ENCODE assay signal across 9 mouse cellular contexts in genomic region chr9:121312237-121312891, GRCm38 (mm10). TPM values are rescaled to one million over a fixed set of nuclear protein-coding genes. Genes with fewer than 3 reads are reported as not detected.
DNase-seq lines count a peak whose midpoint lies in the region; ATAC-seq and TF ChIP-seq lines count a peak whose summit lies in the region.
"Had no signal": no experiment of that assay in that cellular context is flagged by ENCODE, and none has a peak within 500 bp of the region (broad histone marks: within the 10 kb centered on the region; RNA-seq: fewer than 3 reads in every experiment).

No protein-coding gene starts in this region.

- H3K9me3 ChIP-seq in forebrain, embryonic 10.5 days = no peaks in the 10 kb centered on the region
- H3K9me3 ChIP-seq in hindbrain, embryonic 16.5 days (ENCODE audit: control insufficient read depth, low read length) = no peaks in the 10 kb centered on the region

- peaks cover 13% of the 10 kb centered on the region for H3K36me3 ChIP-seq in forebrain, embryonic 10.5 days (replicated peaks)
- H3K36me3 ChIP-seq in hindbrain, embryonic 16.5 days (ENCODE audit: control insufficient read depth, insufficient read depth, low read length) = no peaks in the 10 kb centered on the region

- H3K27me3 ChIP-seq in forebrain, embryonic 10.5 days (ENCODE audit: poor library complexity, severe bottlenecking) = no peaks in the 10 kb centered on the region
- H3K27me3 ChIP-seq in hindbrain, embryonic 16.5 days (replicated peaks; ENCODE audit: control insufficient read depth, insufficient read depth, low read length) = no peaks in the 10 kb centered on the region

- H3K27ac ChIP-seq in bone marrow macrophage, adult 2 months (ENCODE audit: insufficient read depth, low read depth, low read length) = peak overlapping the region; percentile 30; the same call in 1 of the 2 replicates
- peak overlapping the region; percentile 93 for H3K27ac ChIP-seq in forebrain, embryonic 10.5 days
- peak overlapping the region; percentile 29; the same call in 1 of the 2 replicates for H3K27ac ChIP-seq in hindbrain, embryonic 16.5 days (ENCODE audit: low read depth, low read length)

- no peak overlapping the region for H3K4me3 ChIP-seq in bone marrow macrophage, adult 2 months (ENCODE audit: insufficient read depth, low read length)
- peak overlapping the region; percentile 50 for H3K4me3 ChIP-seq in forebrain, embryonic 10.5 days
- no peak overlapping the region for H3K4me3 ChIP-seq in hindbrain, embryonic 16.5 days (ENCODE audit: low read length)

- H3K4me1 ChIP-seq in bone marrow macrophage, adult 2 months (ENCODE audit: control insufficient read depth, insufficient read depth, low read length) = peaks cover 41% of the 10 kb centered on the region
- peaks cover 94% of the 10 kb centered on the region for H3K4me1 ChIP-seq in forebrain, embryonic 10.5 days
- H3K4me1 ChIP-seq in hindbrain, embryonic 16.5 days (ENCODE audit: control insufficient read depth, insufficient read depth, low read depth, low read length) = peaks cover 46% of the 10 kb centered on the region

- no peak for TF ChIP-seq CTCF in bone marrow macrophage, adult 2 months (IDR thresholded peaks at IDR 0.05; ENCODE audit: low read depth, low read length)

- TF ChIP-seq POLR2A in bone marrow macrophage, adult 2 months (IDR thresholded peaks at IDR 0.05; ENCODE audit: borderline replicate concordance, low read depth, low read length) = no peak

- no peak overlapping the region for H3K4me2 ChIP-seq in hindbrain, embryonic 16.5 days (ENCODE audit: low read length)

- H3K9ac ChIP-seq in hindbrain, embryonic 16.5 days (ENCODE audit: low read depth, low read length) = 0 out of 2 replicates have a peak overlapping the region, but pooled peaks have one; percentile 8

- DNase-seq in forebrain, embryonic 10.5 days (ENCODE audit: extremely low spot score, low spot score) = peak; percentile 65
- DNase-seq in mesoderm, embryonic 11.5 days (ENCODE audit: low read depth, low spot score) = peak; percentile 76
- no peak for DNase-seq in adrenal gland, postnatal 14 days
- DNase-seq in spleen, postnatal 10 days (ENCODE audit: low spot score in 2 of 2) = no peak
- DNase-seq in cerebellum, postnatal 36 days = no peak
- DNase-seq: right cerebral cortex, postnatal 25 days had no signal

- 0 out of 2 replicates have a peak, but pooled peaks have one; percentile 5 for ATAC-seq in hindbrain, embryonic 16.5 days
- ATAC-seq in activated CD4-positive, CD25-positive, alpha-beta regulatory T cell, adult 4 months = no peak

- 54% methylated on average over 10 of the region's 10 CpGs for WGBS in forebrain, embryonic 10.5 days
- 27% methylated on average over 10 of the region's 10 CpGs for WGBS in hindbrain, embryonic 16.5 days

RNA-seq across cellular contexts. Expression of gene Trak1, which starts 15.1 kb away (rescaled TPM):
- polyA plus RNA-seq in bone marrow macrophage, adult 2 months (2012; ENCODE audit: insufficient read depth, insufficient read length, missing spikeins) = 51.5 and 61.1 TPM in 2 replicates
- polyA plus RNA-seq in forebrain, embryonic 10.5 days (2016; fragmentation: Nextera tagmentation; extraction: Ambion mirVana) = 24.7 and 27.4 TPM in 2 replicates
- 57.8 and 59.3 TPM in 2 replicates for polyA plus RNA-seq in hindbrain, embryonic 16.5 days (2015; fragmentation: Nextera tagmentation; extraction: Ambion mirVana)
- 10 to 100 TPM in 1 of 2 experiments, 1 to 10 TPM in 1; 9.4 to 11.2 TPM for polyA plus RNA-seq in activated CD4-positive, CD25-positive, alpha-beta regulatory T cell, adult 4 months (2017; shearing (Covaris generic))
- total RNA-seq in adrenal gland, postnatal 14 days (2021) = 83.1 and 84.0 TPM in 2 replicates

RNA-seq across cellular contexts. Expression of gene Ulk4, which starts 35.4 kb away (rescaled TPM):
- 0.49 and 1.3 TPM in 2 replicates for polyA plus RNA-seq in bone marrow macrophage, adult 2 months (2012; ENCODE audit: insufficient read depth, insufficient read length, missing spikeins)
- polyA plus RNA-seq in forebrain, embryonic 10.5 days (2016; fragmentation: Nextera tagmentation; extraction: Ambion mirVana) = 156 and 164 TPM in 2 replicates
- polyA plus RNA-seq in hindbrain, embryonic 16.5 days (2015; fragmentation: Nextera tagmentation; extraction: Ambion mirVana) = 75.8 and 79.9 TPM in 2 replicates
- 1 to 10 TPM in 1 of 2 experiments, under 1 TPM in 1; 0.25 to 2.8 TPM for polyA plus RNA-seq in activated CD4-positive, CD25-positive, alpha-beta regulatory T cell, adult 4 months (2017; shearing (Covaris generic))
- total RNA-seq in adrenal gland, postnatal 14 days (2021) = 1.8 and 2.2 TPM in 2 replicates

Comparison
In these comparisons a context has a peak if more than half of its experiments do, and no peak if none do; other contexts are left out.
1. H3K27ac ChIP-seq: peak in every context shown above with its lines; median percentile 93 in forebrain, embryonic 10.5 days; 30 in bone marrow macrophage, adult 2 months; 29 in hindbrain, embryonic 16.5 days.
2. DNase-seq: peak in forebrain, embryonic 10.5 days (single experiment) and mesoderm, embryonic 11.5 days (single experiment); none in adrenal gland, postnatal 14 days (single experiment), spleen, postnatal 10 days (0 of 2) and cerebellum, postnatal 36 days (0 of 2).
3. RNA of gene Ulk4, which starts 35.4 kb away (polyA plus RNA-seq): 156 to 164 TPM in forebrain, embryonic 10.5 days and 75.8 to 79.9 TPM in hindbrain, embryonic 16.5 days; 0.25 to 2.8 TPM in activated CD4-positive, CD25-positive, alpha-beta regulatory T cell, adult 4 months and 0.49 to 1.3 TPM in bone marrow macrophage, adult 2 months; every median in the first group is over 10 times any median in the second.